Mouse (Mus musculus) G1E (cell line): ENCODE results near the gene Rasgef1b. TPM values are rescaled to one million over a fixed set of nuclear protein-coding genes. Genes with fewer than 3 reads are reported as not detected.

ENCODE experiments used
- ATAC-seq: 2 replicates; pipeline ENCODE4 v1.8.0; 2016; ENCODE audit warnings: mild to moderate bottlenecking; ENCODE audit not compliant: insufficient number of reproducible peaks, poor library complexity, low FRiP score, severe bottlenecking; ENCODE audit errors: extremely low read depth
- DNase-seq: peaks from one replicate; pipeline ENCODE4 v3.0.0; 2012; ENCODE audit warnings: low spot score
- H3K27me3 ChIP-seq: 2 replicates; pipeline ENCODE4 v1.6.1; 2012; ENCODE audit warnings: mild to moderate bottlenecking, low read length, inconsistent platforms; ENCODE audit not compliant: insufficient read depth
- H3K36me3 ChIP-seq: replicated peaks from 2 replicates; pipeline ENCODE3; 2012; ENCODE audit warnings: mild to moderate bottlenecking, inconsistent platforms
- H3K4me1 ChIP-seq: 2 replicates; pipeline ENCODE4 v1.6.1; 2012; ENCODE audit warnings: low read depth, low read length, inconsistent platforms, mixed read lengths; ENCODE audit not compliant: insufficient read depth
- H3K4me3 ChIP-seq: 2 replicates; pipeline ENCODE4 v1.5.1; 2012; ENCODE audit warnings: low read depth, mild to moderate bottlenecking, inconsistent platforms, low read length, moderate library complexity, mixed read lengths
- H3K9me3 ChIP-seq: replicated peaks from 2 replicates; pipeline ENCODE4 v1.6.1; 2012; ENCODE audit warnings: inconsistent platforms
- CTCF ChIP-seq: IDR thresholded peaks from 2 replicates; pipeline ENCODE4 v1.5.1; 2012; ENCODE audit warnings: low read depth, low read length, inconsistent platforms, mixed read lengths
- GATA1 ChIP-seq: IDR thresholded peaks from 2 replicates; pipeline ENCODE4 v1.6.1; 2012; ENCODE audit warnings: borderline replicate concordance, low read length, inconsistent platforms, mixed read lengths
- GATA2 ChIP-seq: IDR thresholded peaks from 2 replicates; pipeline ENCODE4 v1.6.1; 2012; ENCODE audit warnings: low read depth, low read length, inconsistent platforms, borderline replicate concordance
- POLR2AphosphoS5 ChIP-seq: IDR thresholded peaks from 2 replicates; pipeline ENCODE4 v1.6.1; 2012; ENCODE audit warnings: low read depth, low read length, inconsistent platforms; ENCODE audit not compliant: insufficient replicate concordance
- TAL1 ChIP-seq: conservative IDR thresholded peaks from 2 replicates; pipeline ENCODE4 v1.6.1; 2012; ENCODE audit warnings: low read depth, low read length, inconsistent platforms, mixed read lengths
- polyA plus RNA-seq: library from polyadenylated mRNA; stranded (reverse); fragments of >175 nt; gene quantifications from 2 replicates; pipeline ENCODE4 v1.2.3, GENCODE M21; 2012
- total RNA-seq, 2 experiments: library from RNA; stranded (forward) in 1 of 2; stranded (reverse) in 1 of 2; fragments of 200-1000 nt in 1 of 2; fragments of >200 nt in 1 of 2; fragmentation: Nextera tagmentation in 1 of 2; gene quantifications; 2 replicates each; pipeline ENCODE4 v1.2.3; 2014 to 2017

Gene Rasgef1b
- total and polyA plus RNA-seq, 3 experiments, result 0.38 TPM; not detected in 2

- TF ChIP-seq TAL1 (no peak), GATA2 (no peak), POLR2AphosphoS5 (no peak), CTCF (no peak), GATA1 (no peak)
- DNase-seq (no peak), ATAC-seq (no peak)
- no peak overlapping the region for H3K4me3 ChIP-seq
- H3K27me3 ChIP-seq, result no peaks in the 10 kb centered on the region
- H3K9me3 ChIP-seq, result peaks cover 47% of the 10 kb centered on the region
- H3K4me1 ChIP-seq, result no peaks in the 10 kb centered on the region
- H3K36me3 ChIP-seq, result no peaks in the 10 kb centered on the region
These were observed 206.1 kb downstream of the Rasgef1b start for GRCm38 (mm10) chr5:99522571-99523269.

GRCm38 (mm10) chr5:99521411-99521810 is 207.5 kb downstream of the Rasgef1b start:
- no peak for TF ChIP-seq TAL1
- TF ChIP-seq GATA2, result no peak
- TF ChIP-seq GATA1, result no peak
- TF ChIP-seq POLR2AphosphoS5, result no peak
- TF ChIP-seq CTCF, result no peak
- no peaks in the 10 kb centered on the region for H3K36me3 ChIP-seq
- ATAC-seq (no peak), DNase-seq (no peak)
- no peaks in the 10 kb centered on the region for H3K27me3 ChIP-seq
- H3K4me1 ChIP-seq, result no peaks in the 10 kb centered on the region
- H3K4me3 ChIP-seq, result no peak overlapping the region
- peaks cover 45% of the 10 kb centered on the region for H3K9me3 ChIP-seq

GRCm38 (mm10) chr5:99519556-99519955 is 209.3 kb downstream of the Rasgef1b start:
- no peak for DNase-seq
- no peaks in the 10 kb centered on the region for H3K4me1 ChIP-seq
- no peak overlapping the region for H3K4me3 ChIP-seq
- TF ChIP-seq GATA2 (no peak), TAL1 (no peak), GATA1 (no peak), POLR2AphosphoS5 (no peak), CTCF (no peak)
- peaks cover 53% of the 10 kb centered on the region for H3K9me3 ChIP-seq
- H3K36me3 ChIP-seq, result no peaks in the 10 kb centered on the region
- no peak for ATAC-seq
- no peaks in the 10 kb centered on the region for H3K27me3 ChIP-seq

- DNase-seq, result no peak
- no peaks in the 10 kb centered on the region for H3K27me3 ChIP-seq
- peaks cover 53% of the 10 kb centered on the region for H3K9me3 ChIP-seq
- H3K4me3 ChIP-seq, result no peak overlapping the region
- ATAC-seq, result no peak
- no peaks in the 10 kb centered on the region for H3K36me3 ChIP-seq
- TF ChIP-seq CTCF (no peak), TAL1 (no peak), POLR2AphosphoS5 (no peak), GATA2 (no peak), GATA1 (no peak)
- H3K4me1 ChIP-seq, result no peaks in the 10 kb centered on the region
These were observed 209.8 kb downstream of the Rasgef1b start for GRCm38 (mm10) chr5:99519023-99519422.

GRCm38 (mm10) chr5:99516207-99516606 is 212.7 kb downstream of the Rasgef1b start:
- Histone ChIP-seq H3K36me3 (no peaks in the 10 kb centered on the region), H3K4me3 (no peak overlapping the region), H3K9me3 (peaks cover 56% of the 10 kb centered on the region), H3K27me3 (no peaks in the 10 kb centered on the region), H3K4me1 (no peaks in the 10 kb centered on the region)
- TF ChIP-seq CTCF (no peak), TAL1 (no peak), POLR2AphosphoS5 (no peak), GATA2 (no peak), GATA1 (no peak)
- DNase-seq (no peak), ATAC-seq (no peak)

GRCm38 (mm10) chr5:99515764-99516163 is 213.1 kb downstream of the Rasgef1b start:
- TF ChIP-seq GATA2 (no peak), TAL1 (no peak), GATA1 (no peak), CTCF (no peak), POLR2AphosphoS5 (no peak)

More at GRCm38 (mm10) chr5:99515764-99516163, 213.1 kb downstream of the Rasgef1b start:
- H3K36me3 ChIP-seq, result no peaks in the 10 kb centered on the region
- no peaks in the 10 kb centered on the region for H3K4me1 ChIP-seq
- DNase-seq (no peak), ATAC-seq (no peak)
- H3K4me3 ChIP-seq, result no peak overlapping the region
- H3K9me3 ChIP-seq, result peaks cover 54% of the 10 kb centered on the region
- no peaks in the 10 kb centered on the region for H3K27me3 ChIP-seq
